Mouse (Mus musculus) cerebellum, adult 18-20 months (tissue): ENCODE data around the gene Map4k1.
A peak's percentile ranks its signal among the peaks of the same experiment; 100 is the strongest.

Experiments
- DNase-seq, 2 experiments: peaks; one replicate each; pipeline ENCODE4 v3.0.0; 2021

Gene Map4k1

DNA sequence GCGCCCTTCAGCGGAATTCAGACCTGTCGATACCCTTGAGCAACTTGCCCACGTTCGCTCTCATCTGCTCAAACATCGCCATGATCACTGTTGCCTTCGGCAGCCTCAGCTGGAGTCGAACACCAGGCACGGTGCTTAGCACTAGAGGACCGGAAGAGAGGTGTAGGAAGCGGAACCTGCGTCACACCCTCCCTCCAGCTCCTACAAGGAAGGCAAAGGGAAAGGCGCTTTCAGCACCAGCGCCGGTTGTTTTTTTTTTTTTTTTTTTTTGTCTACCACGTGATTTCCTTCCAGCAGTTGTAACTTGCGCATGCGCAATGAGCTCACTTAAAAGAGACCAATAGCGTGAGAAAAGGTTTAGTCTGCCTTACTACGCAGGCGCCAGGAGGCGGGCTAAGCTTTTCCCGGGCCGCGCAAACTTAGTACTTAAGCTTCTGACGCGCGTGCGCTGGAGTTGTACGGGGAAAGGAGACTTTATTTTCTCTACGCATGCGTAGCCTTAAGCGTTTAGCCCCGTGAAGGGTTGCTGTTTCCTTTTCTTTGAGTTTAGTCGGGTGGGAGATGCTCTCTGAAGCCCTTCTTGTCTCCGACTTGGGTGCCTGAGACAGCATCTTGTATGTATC lies at the start of gene Map4k1, which contains the start of gene Eif3k:
Gene Map4k1, plus strand, starts transcription at position 400 of the 623 bp plus-strand sequence.
Gene Eif3k, minus strand, starts transcription at position 214 of the 623 bp plus-strand sequence.
- DNase-seq = peak; percentile 95 to 97

DNA sequence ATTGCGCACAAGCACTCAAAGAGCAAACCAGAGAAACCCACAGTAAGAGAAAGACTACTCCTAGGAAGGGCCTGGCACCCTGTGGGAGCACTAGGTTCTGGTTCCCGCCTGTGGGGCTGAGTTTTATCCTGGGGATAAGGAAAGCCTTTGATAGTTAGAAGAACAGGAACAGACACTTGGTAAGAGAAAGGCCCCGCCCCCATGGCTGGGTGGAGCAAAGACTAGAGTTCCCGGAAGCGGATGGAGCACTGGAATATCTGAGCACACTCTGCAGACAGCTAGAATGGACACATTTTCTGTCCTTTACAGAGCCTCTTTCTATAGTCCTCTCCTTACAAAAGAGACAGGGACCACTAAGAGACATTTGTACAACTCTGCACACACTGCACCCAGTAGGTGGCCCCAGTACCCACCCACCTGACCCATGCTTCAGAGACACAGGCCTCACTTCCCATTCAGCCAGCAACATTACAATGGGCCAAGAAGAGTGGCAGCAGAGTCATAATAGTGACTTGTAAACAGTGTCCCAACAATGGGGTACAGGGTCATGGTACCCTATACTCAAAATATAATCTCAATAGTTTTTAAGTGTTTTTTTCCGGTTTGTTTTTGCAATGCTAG lies 49.3 kb upstream of the Map4k1 start:
- DNase-seq = no peak

DNA sequence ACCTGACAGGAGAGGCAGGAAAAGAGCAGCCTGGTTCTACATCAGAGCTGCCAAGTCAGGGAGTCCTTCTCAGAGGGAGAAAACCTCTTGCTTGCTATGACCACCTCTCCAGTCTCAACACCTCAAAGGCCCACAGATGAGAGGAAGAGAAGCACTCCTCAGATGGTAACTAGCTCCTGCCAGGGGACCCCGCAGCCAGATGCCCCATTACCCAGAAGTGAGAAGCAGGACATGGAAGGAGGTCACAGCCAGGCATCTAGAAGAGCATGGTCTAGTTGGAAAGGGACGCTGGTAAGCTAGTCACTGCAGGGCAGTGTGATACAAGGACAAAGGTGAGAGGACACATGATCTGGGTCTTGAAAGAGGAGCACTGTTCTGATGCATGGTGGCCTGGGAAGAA lies 48.0 kb upstream of the Map4k1 start:
- DNase-seq = no peak

DNA sequence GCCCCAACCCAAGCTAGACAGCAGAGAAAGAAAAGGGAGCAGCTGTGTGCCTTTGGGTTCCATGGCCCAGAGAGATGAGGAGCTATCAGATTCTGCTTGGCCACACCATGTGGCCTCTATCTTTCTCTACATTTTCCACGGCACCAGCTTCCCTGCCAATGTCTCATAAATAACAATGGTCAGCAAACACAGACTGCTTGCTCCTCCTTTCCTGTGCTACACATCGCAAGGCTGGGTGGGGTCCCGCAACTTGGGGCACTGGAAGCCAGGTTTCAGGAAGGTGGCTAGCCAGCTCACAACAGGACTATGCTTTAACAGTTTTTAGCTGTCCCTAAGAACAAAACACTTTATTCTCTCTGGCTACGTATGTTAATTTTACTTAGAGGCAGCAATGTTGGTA lies 45.1 kb upstream of the Map4k1 start:
- no peak for DNase-seq

DNA sequence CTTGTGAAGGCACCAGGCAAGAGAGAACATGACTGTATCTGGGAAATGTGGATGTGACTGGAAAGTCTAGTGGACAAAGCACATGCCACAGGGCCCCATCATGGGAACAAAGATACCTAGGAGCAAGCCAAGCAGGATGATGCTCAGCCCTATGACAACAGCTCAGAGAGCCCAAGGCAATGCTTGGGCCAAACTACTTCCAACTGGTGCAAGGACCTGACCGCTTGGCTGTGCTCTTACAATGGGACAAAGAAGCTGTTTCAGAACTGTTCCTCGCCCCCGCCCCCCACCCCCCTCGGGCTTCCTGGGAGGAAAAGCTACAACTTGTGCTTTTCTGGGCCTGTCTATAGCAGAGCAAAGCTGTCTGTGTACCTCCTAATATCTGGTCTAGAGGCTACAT lies 43.2 kb upstream of the Map4k1 start:
- no peak for DNase-seq

DNA sequence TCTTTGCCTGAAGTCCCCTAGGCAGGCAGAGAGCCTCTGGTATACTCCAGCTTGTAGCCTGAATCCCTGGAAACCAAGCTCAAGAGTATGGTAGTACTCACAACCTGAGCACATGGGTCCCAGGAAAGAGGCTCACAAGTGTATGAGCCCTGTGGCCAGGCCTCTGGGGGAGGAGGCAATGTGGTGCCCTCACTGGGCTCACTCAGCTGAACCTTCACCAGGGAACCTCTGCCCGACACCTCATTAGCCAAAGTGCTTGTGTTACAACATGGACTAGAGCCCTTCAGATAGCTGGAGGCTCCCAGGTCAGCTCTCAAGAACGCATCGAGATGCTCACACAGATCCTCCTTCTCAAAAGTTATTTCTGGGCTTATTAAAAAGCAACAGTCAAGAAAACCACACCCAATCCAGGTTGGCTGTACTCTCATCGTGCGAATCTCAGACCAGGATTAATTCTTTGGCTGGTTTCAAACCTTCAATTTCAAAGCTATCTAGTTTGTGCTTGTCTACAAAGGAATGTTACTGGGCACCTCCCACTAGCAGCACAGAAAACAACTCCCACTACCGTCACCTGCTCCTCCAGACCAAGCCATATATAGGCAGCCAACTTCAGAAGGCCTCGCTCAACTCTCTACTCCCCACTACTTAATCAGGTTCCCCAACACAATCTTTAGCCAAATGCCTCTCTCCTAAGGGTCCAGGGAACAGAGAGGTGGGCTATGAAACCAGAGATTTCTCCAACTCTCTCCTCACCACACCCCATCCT lies 42.2 kb upstream of the Map4k1 start:
- DNase-seq = no peak

DNA sequence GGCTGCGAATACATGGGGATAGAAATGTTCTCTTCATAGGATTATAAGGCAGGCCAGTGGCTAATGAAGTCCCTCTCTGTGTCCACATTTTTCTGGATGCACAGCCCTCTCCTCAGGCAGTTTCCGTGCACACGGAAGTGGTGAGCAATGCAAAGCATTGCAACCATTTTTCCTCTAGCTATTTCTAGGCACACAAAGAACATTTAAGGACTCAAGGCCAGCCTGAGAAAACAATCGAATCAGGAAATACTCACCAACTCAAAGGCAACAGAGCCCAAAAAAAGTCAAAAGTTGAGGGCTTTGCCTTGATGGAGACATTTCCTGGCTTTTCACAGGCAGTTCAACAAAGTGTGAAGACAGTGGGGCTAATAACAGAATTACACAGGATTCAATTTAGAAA lies 40.7 kb upstream of the Map4k1 start:
- DNase-seq = no peak

DNA sequence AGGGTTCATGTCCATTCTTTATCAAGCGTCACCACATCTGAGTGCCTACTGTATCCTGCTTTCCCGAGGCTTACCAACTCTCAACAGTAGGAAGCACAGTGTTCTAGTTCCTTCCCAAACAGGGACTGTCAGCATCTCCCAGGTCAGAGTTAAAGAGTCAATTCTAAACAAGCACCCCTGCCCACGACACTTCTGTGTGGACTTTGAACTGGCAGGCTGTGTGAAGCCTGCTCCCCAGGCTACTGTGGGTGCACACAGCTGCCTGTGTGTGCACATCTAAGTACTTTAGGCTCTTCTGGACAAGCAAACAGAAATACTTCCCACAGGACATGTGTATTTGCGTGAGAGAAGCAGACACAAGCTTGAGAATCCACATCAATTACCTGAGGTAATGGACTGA lies 40.3 kb upstream of the Map4k1 start:
- DNase-seq = no peak

DNA sequence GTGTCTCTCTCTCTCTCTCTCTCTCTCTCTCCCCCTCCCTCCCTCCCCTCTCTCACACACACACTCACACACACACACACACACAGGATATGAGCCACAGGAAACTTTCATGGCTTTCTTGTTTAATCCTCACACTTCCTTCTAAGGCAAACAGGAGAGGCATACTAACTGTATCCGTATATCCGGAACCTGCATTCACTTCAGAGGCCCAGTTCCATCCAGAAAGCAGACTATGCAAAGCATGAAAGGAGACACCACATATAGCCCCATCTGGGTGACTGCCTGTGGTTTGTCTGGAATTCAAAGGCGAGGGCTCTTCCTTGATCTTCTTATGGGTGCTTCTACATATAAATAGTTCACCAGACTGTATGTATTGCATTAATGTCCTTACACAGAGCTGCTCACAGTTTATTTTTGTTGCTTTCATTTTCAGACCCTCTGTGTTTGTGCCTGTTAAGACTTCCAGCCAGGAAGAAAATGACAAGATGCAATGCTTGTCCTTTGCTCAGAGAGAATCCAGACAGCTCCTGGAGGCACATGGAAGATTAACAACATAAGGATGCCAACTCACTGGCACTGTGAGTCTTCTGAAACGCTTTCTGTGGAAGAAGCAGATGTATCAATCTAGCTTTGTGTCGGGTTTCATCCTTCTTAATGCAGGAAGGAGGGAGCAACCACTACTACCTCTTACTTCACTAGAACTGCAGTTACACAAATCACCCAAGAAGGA lies 38.2 kb upstream of the Map4k1 start:
- no peak for DNase-seq

DNA sequence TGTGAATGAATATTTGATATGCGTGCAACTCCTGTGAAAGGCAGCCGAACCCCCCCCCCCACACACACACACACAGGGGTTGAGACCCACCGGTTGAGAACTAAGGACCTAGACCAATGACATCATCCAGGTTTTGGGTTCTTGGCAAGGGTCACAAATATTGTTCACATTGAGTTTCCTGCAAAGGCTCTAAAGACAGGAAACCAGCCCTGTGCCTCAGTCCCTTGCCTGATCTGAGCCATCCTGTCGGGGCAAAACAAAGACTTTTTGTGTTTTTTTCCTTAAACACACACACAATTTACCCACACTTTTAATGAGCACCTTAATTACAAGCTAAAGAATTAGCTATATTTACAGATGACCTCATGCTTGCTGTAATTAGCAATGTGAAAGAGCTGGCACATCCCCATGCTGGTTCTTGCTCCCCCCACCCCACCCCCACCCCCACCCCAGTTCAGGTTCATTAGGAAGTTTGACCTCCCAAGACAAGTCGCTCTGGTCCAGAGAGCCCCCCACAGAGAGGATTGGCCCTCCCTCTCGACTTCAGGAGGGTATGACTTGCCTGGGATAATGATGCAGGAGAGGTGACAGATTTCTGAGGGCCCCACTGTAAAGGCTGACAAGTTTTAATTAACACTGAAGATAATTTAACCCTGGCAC lies 37.0 kb upstream of the Map4k1 start:
- no peak for DNase-seq

DNA sequence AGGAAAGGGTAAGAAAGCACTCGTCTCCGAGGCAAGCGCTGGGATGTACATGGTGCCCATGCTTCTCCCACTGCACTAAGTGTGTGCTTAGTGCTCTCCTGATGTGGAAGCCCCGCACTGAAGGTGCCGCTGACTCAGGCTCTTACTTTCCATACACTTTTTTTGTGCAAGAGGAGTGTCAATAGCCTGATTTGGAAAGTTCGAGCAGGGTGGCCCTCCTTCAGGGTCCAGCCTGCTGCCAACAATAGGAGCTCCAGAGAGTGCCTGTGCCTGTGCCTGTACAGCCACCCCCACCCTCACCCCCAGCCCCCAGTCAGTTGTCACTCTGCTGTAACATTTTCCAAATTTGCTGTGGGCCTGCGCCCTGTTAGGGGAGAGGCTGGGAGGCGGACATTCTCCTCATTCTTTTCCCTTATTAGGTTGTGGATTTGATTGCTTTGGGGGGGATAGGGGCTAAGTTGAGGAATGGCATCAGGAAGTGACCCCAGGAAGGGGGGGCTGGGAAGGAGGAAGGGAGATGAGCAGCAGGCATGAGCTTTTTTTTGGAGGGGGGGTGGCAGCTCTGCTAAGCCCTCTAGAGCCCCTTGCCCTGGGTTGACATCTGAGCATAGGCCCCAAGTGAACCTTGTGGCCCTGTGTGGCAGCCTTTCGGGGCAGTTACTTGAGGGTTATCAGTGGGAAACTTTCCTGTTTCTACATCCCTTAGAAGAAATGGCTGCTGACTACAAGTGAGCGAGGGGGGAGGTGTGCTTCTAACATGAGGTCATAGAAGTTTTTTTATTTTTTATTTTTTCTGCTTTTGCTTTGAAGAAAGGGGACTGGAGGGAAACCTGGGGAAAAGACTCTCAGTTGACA lies 36.2 kb upstream of the Map4k1 start:
- no peak for DNase-seq

DNA sequence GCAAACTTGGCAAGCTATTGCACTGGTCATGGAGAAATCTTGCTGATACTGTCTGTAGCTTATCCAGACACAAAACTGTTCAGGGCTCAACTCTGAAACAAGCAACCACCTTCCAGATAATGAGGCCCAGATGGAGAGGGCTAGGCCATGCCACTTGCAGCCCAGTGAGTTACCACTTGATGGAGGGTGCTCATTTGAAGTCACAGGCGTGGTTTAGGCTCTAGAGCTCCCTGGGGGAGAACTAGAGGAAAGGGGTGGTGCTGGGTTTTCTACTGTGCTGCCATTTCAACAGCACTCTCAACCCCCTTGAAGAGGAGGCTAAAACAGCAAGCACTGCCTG lies 35.6 kb upstream of the Map4k1 start:
- DNase-seq = no peak

DNA sequence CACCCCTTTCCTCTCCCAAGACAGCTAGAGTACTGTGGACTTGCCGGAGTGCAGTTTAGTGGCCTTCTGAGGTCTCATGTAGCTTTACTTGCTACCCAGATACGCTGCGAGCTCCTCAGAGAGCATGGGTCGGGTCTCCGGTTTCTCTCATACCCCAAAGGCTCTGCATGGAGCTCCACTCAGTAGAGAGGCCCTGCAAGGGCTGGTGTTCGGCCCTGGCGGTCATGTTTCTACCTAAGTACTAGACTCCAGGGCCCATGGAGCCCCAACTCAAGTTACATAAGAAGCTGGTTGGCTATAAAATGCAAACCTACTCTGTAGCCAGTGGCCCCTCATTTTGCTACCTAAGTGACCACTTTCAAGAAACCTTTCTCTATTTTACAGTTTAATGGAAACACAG lies 33.1 kb upstream of the Map4k1 start:
- DNase-seq = no peak

DNA sequence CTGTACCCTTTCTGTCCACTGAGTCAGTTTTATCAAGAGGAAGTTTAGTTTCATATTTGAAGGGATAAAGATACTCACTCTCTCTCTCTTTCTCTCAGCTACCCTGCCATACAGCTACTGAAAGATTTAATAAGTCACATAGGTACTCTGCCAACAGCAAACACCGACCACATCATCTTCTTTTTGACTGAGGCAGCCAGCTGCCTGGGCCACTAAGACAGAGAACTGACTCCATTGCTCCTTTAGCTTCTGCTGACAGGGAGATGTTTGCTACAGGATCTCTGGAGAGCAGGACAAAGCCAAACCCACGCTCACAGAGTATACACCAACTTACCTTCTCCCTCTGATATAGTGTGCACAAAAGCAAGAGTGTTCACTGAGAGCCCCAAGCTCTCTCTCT lies 32.6 kb upstream of the Map4k1 start:
- no peak for DNase-seq

DNA sequence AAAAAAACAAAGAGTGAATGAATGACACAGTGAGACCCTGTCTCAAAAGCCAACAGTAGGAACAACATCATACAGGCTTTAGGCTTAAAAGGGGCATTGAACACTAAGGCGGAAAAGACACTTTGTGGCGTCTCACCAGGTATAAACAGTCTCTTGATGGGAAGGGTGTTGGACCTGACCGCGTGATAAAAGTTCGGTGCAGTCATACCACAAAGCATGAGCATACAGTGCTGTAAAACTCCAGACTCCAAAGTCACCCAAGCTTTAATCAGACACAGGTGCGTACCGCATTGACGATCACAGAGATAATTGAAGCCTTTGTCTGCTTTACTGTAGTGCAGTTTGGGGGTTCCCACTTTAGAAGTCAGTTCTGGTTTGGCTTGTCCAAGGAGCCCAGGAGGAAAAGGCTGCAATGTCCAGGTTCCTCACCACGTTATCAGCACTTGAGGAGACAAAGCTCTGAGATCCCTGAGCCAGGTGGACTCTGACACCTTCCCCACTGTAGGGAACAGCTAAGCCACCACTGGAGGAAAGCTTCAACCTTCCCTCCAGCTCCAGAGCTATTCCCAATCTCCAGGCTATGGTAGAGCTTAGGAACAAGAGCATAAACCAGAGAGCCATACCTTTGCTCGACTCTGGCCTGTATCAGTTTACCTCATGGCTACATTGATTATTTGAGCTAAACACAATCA lies 31.4 kb upstream of the Map4k1 start:
- no peak for DNase-seq

DNA sequence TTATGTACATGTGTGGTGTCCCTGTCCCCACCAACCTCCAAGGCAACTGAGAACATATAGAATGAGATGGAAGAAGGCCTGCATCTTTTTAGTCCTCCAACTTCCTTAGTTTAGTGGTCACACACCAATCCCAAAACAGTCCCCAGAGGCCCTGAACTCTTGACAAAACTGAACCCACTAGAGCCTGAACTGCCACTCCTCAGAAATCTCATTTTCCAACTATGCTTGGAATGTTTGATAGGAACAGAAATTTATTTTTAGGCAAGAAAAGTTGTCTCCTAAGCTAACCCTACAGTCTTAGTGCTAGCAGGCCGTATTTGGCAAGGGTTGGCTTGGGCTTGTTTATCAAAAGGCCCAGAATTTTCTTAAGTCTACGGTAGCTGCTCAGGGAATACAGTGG lies 30.1 kb upstream of the Map4k1 start:
- no peak for DNase-seq

DNA sequence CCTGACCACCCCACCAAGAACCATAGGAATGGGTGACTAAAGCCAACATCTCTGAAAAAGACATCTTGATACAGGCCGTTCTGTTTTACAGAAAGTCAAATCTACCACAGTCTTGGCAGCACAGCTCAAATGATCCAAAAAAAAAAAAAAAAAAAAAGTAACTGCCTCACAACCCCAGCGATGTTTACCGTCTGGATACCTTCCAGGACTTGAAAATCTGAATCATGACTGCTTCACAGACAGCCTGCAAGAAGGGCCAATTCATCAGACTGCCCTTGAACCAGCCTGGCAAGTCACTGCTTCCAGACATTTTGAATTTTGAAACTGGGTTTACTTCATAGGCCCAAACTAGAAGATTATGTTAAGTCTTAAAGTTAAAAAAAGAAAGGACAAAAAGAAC lies 29.1 kb upstream of the Map4k1 start:
- no peak for DNase-seq

DNA sequence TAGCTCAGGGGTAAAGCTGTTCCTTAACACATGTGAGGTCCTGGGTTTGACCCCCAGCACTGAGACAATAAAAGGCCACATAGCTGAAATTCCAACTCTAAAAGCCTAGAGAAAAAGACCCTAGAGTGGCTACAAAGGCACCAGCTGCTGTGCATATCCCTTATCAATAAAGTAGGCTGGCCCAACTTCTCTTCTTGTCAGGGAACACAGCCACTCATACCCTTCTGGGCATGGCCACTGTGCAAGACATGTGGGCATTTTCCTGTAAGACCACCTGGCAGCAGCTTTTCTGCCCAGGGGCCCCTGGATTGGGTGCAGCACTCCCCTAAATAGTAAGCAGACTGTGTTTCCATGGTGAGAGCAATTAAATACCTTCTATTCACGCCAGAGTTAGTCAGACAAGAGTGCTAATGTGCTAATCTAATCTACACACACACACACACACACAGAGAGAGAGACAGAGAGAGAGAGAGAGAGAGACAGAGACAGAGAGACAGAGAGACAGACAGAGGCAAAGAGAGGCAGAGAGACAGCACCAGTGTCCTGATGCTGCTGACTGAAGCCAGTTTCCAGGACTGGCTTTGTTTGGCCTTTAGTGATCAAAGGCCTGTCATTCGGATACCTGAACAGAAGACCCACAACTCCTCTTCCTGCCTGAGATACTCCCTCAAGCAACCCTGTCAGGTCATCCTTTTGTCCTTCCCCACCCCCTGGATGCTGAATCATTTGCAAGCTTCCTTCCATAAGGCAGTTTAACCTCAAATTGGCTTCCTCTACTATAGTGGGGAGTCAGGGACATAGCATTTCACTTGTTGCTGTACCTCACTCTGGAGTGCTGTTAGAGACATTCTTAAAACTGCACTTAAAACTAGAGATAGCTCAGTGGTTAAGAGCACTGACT lies 28.1 kb upstream of the Map4k1 start:
- DNase-seq = no peak

DNA sequence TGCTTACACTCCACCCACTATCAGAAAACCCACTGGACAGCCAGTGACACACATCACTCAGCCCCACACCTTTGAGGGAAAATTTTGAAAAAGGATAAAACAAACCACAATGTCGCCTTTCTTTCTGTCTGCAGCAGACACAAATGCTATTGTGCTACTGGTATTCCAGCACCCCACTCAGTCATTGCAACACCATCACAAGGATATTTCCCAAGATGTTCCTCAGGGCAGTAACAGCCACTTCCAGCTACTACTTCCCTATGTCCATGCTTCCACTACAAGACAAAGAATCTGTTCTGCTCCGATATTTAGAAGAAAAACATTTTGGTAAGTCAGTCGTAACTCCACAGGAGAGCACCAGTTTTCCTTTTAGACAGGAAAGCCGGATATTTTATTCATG lies 27.1 kb upstream of the Map4k1 start:
- no peak for DNase-seq

DNA sequence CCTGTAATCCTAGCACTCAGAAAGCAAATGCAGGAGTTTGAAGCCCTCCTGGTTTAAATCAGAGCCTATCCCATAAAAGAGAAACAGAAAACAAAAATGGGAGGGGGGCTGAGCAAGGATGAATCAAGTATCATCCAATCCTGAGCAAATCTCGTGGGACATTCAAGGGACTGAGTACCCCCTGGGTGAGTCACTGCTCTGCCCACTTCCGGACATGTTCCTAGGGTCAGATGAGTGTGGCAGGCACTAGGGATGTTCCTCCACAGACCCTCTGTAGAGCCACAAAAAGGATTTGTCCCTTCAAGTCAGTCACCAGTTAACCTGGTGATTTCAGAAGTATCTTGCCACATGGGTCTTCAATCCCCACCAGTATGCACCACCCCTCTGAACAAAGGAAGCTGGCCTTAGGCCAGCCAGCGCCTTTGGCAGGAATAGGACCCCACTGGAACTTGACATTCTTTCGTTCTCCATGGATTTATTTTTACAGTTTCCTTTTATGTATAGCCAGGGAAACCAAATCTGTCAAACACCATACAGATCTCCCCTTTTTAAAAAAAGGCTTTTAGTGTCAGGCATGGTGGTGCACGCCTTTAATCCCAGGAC lies 26.5 kb upstream of the Map4k1 start:
- no peak for DNase-seq
